ENCODE assay signal across 25 mouse cellular contexts in the genomic region with DNA sequence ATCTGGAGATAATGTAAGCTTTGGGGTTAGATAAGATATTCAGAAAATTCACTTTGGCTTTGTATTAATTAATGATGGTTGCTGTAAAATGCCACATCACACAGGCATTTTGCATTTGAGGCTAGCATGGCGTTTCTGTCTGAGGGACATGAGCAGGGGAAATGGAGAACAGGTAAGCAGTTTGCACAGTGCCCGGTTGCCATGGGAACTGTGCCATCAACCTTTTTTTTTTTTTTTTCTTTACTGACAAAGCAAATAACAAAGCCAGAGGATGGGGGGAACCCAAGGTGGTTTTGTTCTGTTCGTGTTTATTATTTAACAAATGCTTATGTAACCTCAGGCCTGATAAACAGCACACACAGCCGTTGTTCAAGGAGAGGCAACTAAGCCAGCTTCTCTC. TPM values are rescaled to one million over a fixed set of nuclear protein-coding genes. Genes with fewer than 3 reads are reported as not detected.
DNase-seq lines count a peak whose midpoint lies in the region; ATAC-seq and TF ChIP-seq lines count a peak whose summit lies in the region.
"Had no signal": no experiment of that assay in that cellular context is flagged by ENCODE, and none has a peak within 500 bp of the region (broad histone marks: within the 10 kb centered on the region; RNA-seq: fewer than 3 reads in every experiment).

No protein-coding gene starts in this region.

- peak overlapping the region; percentile 89 for H3K27ac ChIP-seq in hindbrain, embryonic 12.5 days
- H3K27ac ChIP-seq in hindbrain, embryonic 11.5 days (ENCODE audit: low read depth, low read length): no peak overlapping the region
- H3K27ac ChIP-seq in MEL (ENCODE audit: control insufficient read depth, low read depth, low read length): no peak overlapping the region
- peak overlapping the region; percentile 42 for H3K27ac ChIP-seq in forebrain, postnatal 0 days (ENCODE audit: low read depth, low read length)
- peak overlapping the region; percentile 98 for H3K27ac ChIP-seq in midbrain, embryonic 16.5 days (ENCODE audit: low read length)
- H3K27ac ChIP-seq: embryonic facial prominence, embryonic 12.5 days; heart, embryonic 13.5 days; left cerebral cortex, adult 2 months; macrophage; stomach, embryonic 15.5 days had no signal

- H3K9me3 ChIP-seq in hindbrain, embryonic 12.5 days (replicated peaks): no peaks in the 10 kb centered on the region
- H3K9me3 ChIP-seq in hindbrain, embryonic 11.5 days (ENCODE audit: control insufficient read depth, low read length): no peaks in the 10 kb centered on the region
- no peaks in the 10 kb centered on the region for H3K9me3 ChIP-seq in MEL (replicated peaks; ENCODE audit: insufficient read depth, low read length)
- H3K9me3 ChIP-seq in forebrain, postnatal 0 days (ENCODE audit: low read length): no peaks in the 10 kb centered on the region
- H3K9me3 ChIP-seq in midbrain, embryonic 16.5 days (replicated peaks; ENCODE audit: control insufficient read depth, low read length, poor library complexity, severe bottlenecking): no peaks in the 10 kb centered on the region
- H3K9me3 ChIP-seq: embryonic facial prominence, embryonic 12.5 days; heart, embryonic 13.5 days; limb, embryonic 10.5 days; stomach, embryonic 15.5 days had no signal

- H3K4me1 ChIP-seq in hindbrain, embryonic 12.5 days: peaks cover 59% of the 10 kb centered on the region
- H3K4me1 ChIP-seq in hindbrain, embryonic 11.5 days (replicated peaks; ENCODE audit: control insufficient read depth, insufficient read depth, low read length): peaks cover 19% of the 10 kb centered on the region; the same call in 1 of the 2 replicates
- H3K4me1 ChIP-seq in MEL (ENCODE audit: control insufficient read depth in 1 of 2, insufficient read depth in 2 of 2, low read length in 2 of 2): no peaks in the 10 kb centered on the region
- H3K4me1 ChIP-seq in forebrain, postnatal 0 days (ENCODE audit: insufficient read depth): peaks cover 45% of the 10 kb centered on the region
- H3K4me1 ChIP-seq in midbrain, embryonic 16.5 days (ENCODE audit: control insufficient read depth, insufficient read depth, low read length): peaks cover 54% of the 10 kb centered on the region

- no peak for ATAC-seq in hindbrain, embryonic 12.5 days (ENCODE audit: low FRiP score)
- no peak for ATAC-seq in hindbrain, embryonic 11.5 days (ENCODE audit: low FRiP score)
- ATAC-seq in forebrain, postnatal 0 days: no peak
- no peak for ATAC-seq in midbrain, embryonic 16.5 days

- no peak overlapping the region for H3K4me3 ChIP-seq in hindbrain, embryonic 12.5 days
- no peak overlapping the region for H3K4me3 ChIP-seq in hindbrain, embryonic 11.5 days (ENCODE audit: low read depth, low read length)
- no peak overlapping the region for H3K4me3 ChIP-seq in MEL (ENCODE audit: control insufficient read depth in 1 of 2, insufficient read depth in 1 of 2, low read depth in 2 of 2, low read length in 2 of 2)
- H3K4me3 ChIP-seq in forebrain, postnatal 0 days (ENCODE audit: low read depth, low read length): no peak overlapping the region
- no peak overlapping the region for H3K4me3 ChIP-seq in midbrain, embryonic 16.5 days (ENCODE audit: low read depth, low read length)
- H3K4me3 ChIP-seq: embryonic facial prominence, embryonic 12.5 days; heart, embryonic 13.5 days; left cerebral cortex, adult 2 months; limb, embryonic 10.5 days; stomach, embryonic 15.5 days had no signal

- TF ChIP-seq POLR2A in MEL (IDR thresholded peaks at IDR 0.05; ENCODE audit: control insufficient read depth in 1 of 2, insufficient read depth in 1 of 2, low read depth in 1 of 2, low read length in 2 of 2, poor library complexity in 1 of 2): no peak

- no peaks in the 10 kb centered on the region for H3K79me2 ChIP-seq in MEL (ENCODE audit: control insufficient read depth, insufficient read depth, low read length, poor library complexity)

- H3K9ac ChIP-seq in hindbrain, embryonic 12.5 days: no peak overlapping the region
- H3K9ac ChIP-seq in hindbrain, embryonic 11.5 days (ENCODE audit: low read depth, low read length): no peak overlapping the region
- H3K9ac ChIP-seq in MEL (ENCODE audit: control insufficient read depth, low read depth, low read length, poor library complexity, severe bottlenecking): no peak overlapping the region
- no peak overlapping the region for H3K9ac ChIP-seq in forebrain, postnatal 0 days
- no peak overlapping the region for H3K9ac ChIP-seq in midbrain, embryonic 16.5 days (ENCODE audit: low read depth, low read length)
- H3K9ac ChIP-seq: embryonic facial prominence, embryonic 12.5 days; heart, embryonic 13.5 days; lung, embryonic 14.5 days; stomach, embryonic 15.5 days had no signal

- no peak overlapping the region for H3K4me2 ChIP-seq in hindbrain, embryonic 12.5 days (replicated peaks)
- no peak overlapping the region for H3K4me2 ChIP-seq in hindbrain, embryonic 11.5 days (replicated peaks; ENCODE audit: low read depth, low read length)
- H3K4me2 ChIP-seq in forebrain, postnatal 0 days (ENCODE audit: low read depth): no peak overlapping the region
- H3K4me2 ChIP-seq in midbrain, embryonic 16.5 days (ENCODE audit: low read length): peak overlapping the region; percentile 14; the same call in 1 of the 2 replicates
- H3K4me2 ChIP-seq: embryonic facial prominence, embryonic 12.5 days; heart, embryonic 13.5 days; liver, embryonic 11.5 days; lung, embryonic 14.5 days; stomach, embryonic 15.5 days had no signal

- no peak for TF ChIP-seq RAD21 in MEL (IDR thresholded peaks at IDR 0.05; ENCODE audit: low read depth, low read length)

- WGBS in hindbrain, embryonic 12.5 days: 50% methylated on average over 4 of the region's 4 CpGs
- WGBS in hindbrain, embryonic 11.5 days: 64% methylated on average over 4 of the region's 4 CpGs
- WGBS in forebrain, postnatal 0 days: 33% methylated on average over 4 of the region's 4 CpGs
- WGBS in midbrain, embryonic 16.5 days: 20% methylated on average over 4 of the region's 4 CpGs

- TF ChIP-seq CTCF in MEL (IDR thresholded peaks at IDR 0.05 in 2 of 3, conservative IDR thresholded peaks at IDR 0.05 in 1 of 3; ENCODE audit: control insufficient read depth in 1 of 3, insufficient read depth in 1 of 3, low read depth in 2 of 3, low read length in 3 of 3, poor library complexity in 1 of 3, severe bottlenecking in 1 of 3): no peak
- no peak for TF ChIP-seq CTCF in forebrain, postnatal 0 days (IDR thresholded peaks at IDR 0.05; ENCODE audit: low read depth)

- peaks cover 29% of the 10 kb centered on the region for H3K27me3 ChIP-seq in hindbrain, embryonic 12.5 days
- H3K27me3 ChIP-seq in hindbrain, embryonic 11.5 days (ENCODE audit: control insufficient read depth, insufficient read depth, low read length): peaks cover 30% of the 10 kb centered on the region
- H3K27me3 ChIP-seq in MEL (ENCODE audit: control insufficient read depth in 1 of 2, insufficient read depth in 2 of 2, low read length in 2 of 2): no peaks in the 10 kb centered on the region
- H3K27me3 ChIP-seq in forebrain, postnatal 0 days (ENCODE audit: insufficient read depth, low read length): no peaks in the 10 kb centered on the region
- no peaks in the 10 kb centered on the region for H3K27me3 ChIP-seq in midbrain, embryonic 16.5 days (ENCODE audit: control insufficient read depth, insufficient read depth, low read depth, low read length)

- no peaks in the 10 kb centered on the region for H3K36me3 ChIP-seq in hindbrain, embryonic 12.5 days
- no peaks in the 10 kb centered on the region for H3K36me3 ChIP-seq in hindbrain, embryonic 11.5 days (ENCODE audit: control insufficient read depth, insufficient read depth, low read length)
- no peaks in the 10 kb centered on the region for H3K36me3 ChIP-seq in MEL (ENCODE audit: control insufficient read depth in 1 of 2, insufficient read depth in 2 of 2, low read length in 2 of 2)
- H3K36me3 ChIP-seq in forebrain, postnatal 0 days (ENCODE audit: insufficient read depth): no peaks in the 10 kb centered on the region
- no peaks in the 10 kb centered on the region for H3K36me3 ChIP-seq in midbrain, embryonic 16.5 days (ENCODE audit: control insufficient read depth, insufficient read depth, low read length)
- H3K36me3 ChIP-seq: embryonic facial prominence, embryonic 12.5 days; heart, embryonic 13.5 days; limb, embryonic 10.5 days; stomach, embryonic 15.5 days had no signal

- TF ChIP-seq EP300 in MEL (IDR thresholded peaks at IDR 0.05; ENCODE audit: low read depth in 1 of 2, low read length in 2 of 2): no peak

- no peak for DNase-seq in hindbrain, embryonic 11.5 days (ENCODE audit: low spot score)
- no peak for DNase-seq in MEL (ENCODE audit: low read depth, low spot score)
- DNase-seq in forebrain, postnatal 0 days: no peak
- DNase-seq in testis, postnatal 10 days (ENCODE audit: low spot score): no peak
- DNase-seq in adrenal gland, adult (ENCODE audit: inconsistent age in 2 of 2, low spot score in 1 of 2): no peak
- DNase-seq in heart, postnatal 4 days: no peak
- DNase-seq: adrenal gland, postnatal 10 days; cerebellum, adult 8-10 months; heart, postnatal 36 days; kidney, adult 18-20 months; kidney, postnatal 10 days; lung, embryonic 14.5 days; spleen, adult 18-20 months had no signal

RNA-seq across cellular contexts. Expression of a gene that starts 1.6 kb away (rescaled TPM):
- 55.6 and 60.3 TPM in 2 replicates for polyA plus RNA-seq in hindbrain, embryonic 12.5 days (2016; fragmentation: Nextera tagmentation; extraction: Ambion mirVana)
- 7.8 and 11.0 TPM in 2 replicates for polyA plus RNA-seq in hindbrain, embryonic 11.5 days (2014; fragmentation: Nextera tagmentation; extraction: Ambion mirVana)
- total RNA-seq in MEL (2012; rRNA removed): not detected in 2 replicates
- polyA plus RNA-seq in MEL (2012; ENCODE audit: insufficient read depth in 1 of 2, insufficient read length in 2 of 2, low read depth in 1 of 2, low replicate concordance in 2 of 2, missing spikeins in 1 of 2): under 1 TPM in 1 of 2 experiments, not detected in 1; 0.07 TPM
- total RNA-seq in forebrain, postnatal 0 days (2014; rRNA removed): 98.9 and 133 TPM in 2 replicates
- 87.5 and 134 TPM in 2 replicates for polyA plus RNA-seq in forebrain, postnatal 0 days (2015; fragmentation: Nextera tagmentation; extraction: Ambion mirVana)
- 186 and 206 TPM in 2 replicates for polyA plus RNA-seq in midbrain, embryonic 16.5 days (2015; fragmentation: Nextera tagmentation; extraction: Ambion mirVana)
- 1 to 10 TPM; 6.3 to 7.3 TPM for total RNA-seq in heart, postnatal 4 days (2021)
- total RNA-seq: granulocyte monocyte progenitor cell, adult 5-6 weeks had no signal
- polyA plus RNA-seq: macrophage had no signal

RNA-seq across cellular contexts. Expression of a gene that starts 16.6 kb away (rescaled TPM):
- 24.0 and 27.3 TPM in 2 replicates for polyA plus RNA-seq in hindbrain, embryonic 12.5 days (2016; fragmentation: Nextera tagmentation; extraction: Ambion mirVana)
- polyA plus RNA-seq in hindbrain, embryonic 11.5 days (2014; fragmentation: Nextera tagmentation; extraction: Ambion mirVana): 17.6 and 19.5 TPM in 2 replicates
- total RNA-seq in MEL (2012; rRNA removed): 0.19 and 0.23 TPM in 2 replicates
- polyA plus RNA-seq in MEL (2012; ENCODE audit: insufficient read depth in 1 of 2, insufficient read length in 2 of 2, low read depth in 1 of 2, low replicate concordance in 2 of 2, missing spikeins in 1 of 2): under 1 TPM in 1 of 2 experiments, not detected in 1; 0.53 TPM
- 53.4 and 64.8 TPM in 2 replicates for total RNA-seq in forebrain, postnatal 0 days (2014; rRNA removed)
- polyA plus RNA-seq in forebrain, postnatal 0 days (2015; fragmentation: Nextera tagmentation; extraction: Ambion mirVana): 51.1 and 61.5 TPM in 2 replicates
- 83.1 and 89.5 TPM in 2 replicates for polyA plus RNA-seq in midbrain, embryonic 16.5 days (2015; fragmentation: Nextera tagmentation; extraction: Ambion mirVana)
- not detected for total RNA-seq in heart, postnatal 4 days (2021)
- total RNA-seq: gastrocnemius, adult 18-20 months; granulocyte monocyte progenitor cell, adult 5-6 weeks; heart, postnatal 36 days had no signal
- polyA plus RNA-seq: macrophage had no signal

RNA-seq across cellular contexts. Expression of a gene that starts 18.9 kb away (rescaled TPM):
- polyA plus RNA-seq in hindbrain, embryonic 12.5 days (2016; fragmentation: Nextera tagmentation; extraction: Ambion mirVana): 185 and 210 TPM in 2 replicates
- polyA plus RNA-seq in hindbrain, embryonic 11.5 days (2014; fragmentation: Nextera tagmentation; extraction: Ambion mirVana): 322 and 337 TPM in 2 replicates
- total RNA-seq in MEL (2012; rRNA removed): 450 and 482 TPM in 2 replicates
- 1,000 to 10,000 TPM in 1 of 2 experiments, 100 to 1,000 TPM in 1; 515 to 1,030 TPM for polyA plus RNA-seq in MEL (2012; ENCODE audit: insufficient read depth in 1 of 2, insufficient read length in 2 of 2, low read depth in 1 of 2, low replicate concordance in 2 of 2, missing spikeins in 1 of 2)
- 1,323 and 1,444 TPM in 2 replicates for total RNA-seq in forebrain, postnatal 0 days (2014; rRNA removed)
- polyA plus RNA-seq in forebrain, postnatal 0 days (2015; fragmentation: Nextera tagmentation; extraction: Ambion mirVana): 403 and 424 TPM in 2 replicates
- polyA plus RNA-seq in midbrain, embryonic 16.5 days (2015; fragmentation: Nextera tagmentation; extraction: Ambion mirVana): 405 and 443 TPM in 2 replicates
- 100 to 1,000 TPM; 309 to 310 TPM for total RNA-seq in heart, postnatal 4 days (2021)

RNA-seq across cellular contexts. Expression of a gene that starts 36.6 kb away (rescaled TPM):
- 1.6 and 2.1 TPM in 2 replicates for polyA plus RNA-seq in hindbrain, embryonic 12.5 days (2016; fragmentation: Nextera tagmentation; extraction: Ambion mirVana)
- polyA plus RNA-seq in hindbrain, embryonic 11.5 days (2014; fragmentation: Nextera tagmentation; extraction: Ambion mirVana): 0.56 and 0.81 TPM in 2 replicates
- total RNA-seq in MEL (2012; rRNA removed): 19.6 and 22.8 TPM in 2 replicates
- 10 to 100 TPM in 1 of 2 experiments, not detected in 1; 23.7 TPM for polyA plus RNA-seq in MEL (2012; ENCODE audit: insufficient read depth in 1 of 2, insufficient read length in 2 of 2, low read depth in 1 of 2, low replicate concordance in 2 of 2, missing spikeins in 1 of 2)
- total RNA-seq in forebrain, postnatal 0 days (2014; rRNA removed): 0.15 TPM in 1 of 2 replicates, not detected in the other
- polyA plus RNA-seq in forebrain, postnatal 0 days (2015; fragmentation: Nextera tagmentation; extraction: Ambion mirVana): 0.08 and 0.09 TPM in 2 replicates
- polyA plus RNA-seq in midbrain, embryonic 16.5 days (2015; fragmentation: Nextera tagmentation; extraction: Ambion mirVana): 0.22 and 0.23 TPM in 2 replicates
- total RNA-seq in heart, postnatal 4 days (2021): 1 to 10 TPM; 1.9 to 2.7 TPM
- total RNA-seq: layer of hippocampus, adult 8-10 months had no signal

RNA-seq across cellular contexts. Expression of a gene that starts 40.0 kb away (rescaled TPM):
- 1.0 and 1.7 TPM in 2 replicates for polyA plus RNA-seq in hindbrain, embryonic 12.5 days (2016; fragmentation: Nextera tagmentation; extraction: Ambion mirVana)
- 1.5 and 1.7 TPM in 2 replicates for polyA plus RNA-seq in hindbrain, embryonic 11.5 days (2014; fragmentation: Nextera tagmentation; extraction: Ambion mirVana)
- not detected in 2 replicates for total RNA-seq in MEL (2012; rRNA removed)
- polyA plus RNA-seq in MEL (2012; ENCODE audit: insufficient read depth in 1 of 2, insufficient read length in 2 of 2, low read depth in 1 of 2, low replicate concordance in 2 of 2, missing spikeins in 1 of 2): under 1 TPM in 1 of 2 experiments, not detected in 1; 0.42 TPM
- 34.9 and 40.0 TPM in 2 replicates for total RNA-seq in forebrain, postnatal 0 days (2014; rRNA removed)
- polyA plus RNA-seq in forebrain, postnatal 0 days (2015; fragmentation: Nextera tagmentation; extraction: Ambion mirVana): 4.0 and 5.9 TPM in 2 replicates
- 7.2 and 7.3 TPM in 2 replicates for polyA plus RNA-seq in midbrain, embryonic 16.5 days (2015; fragmentation: Nextera tagmentation; extraction: Ambion mirVana)
- under 1 TPM in 1 of 2 experiments, not detected in 1; 0.05 TPM for total RNA-seq in heart, postnatal 4 days (2021)
- total RNA-seq: gastrocnemius, adult 18-20 months; heart, postnatal 36 days had no signal
- polyA plus RNA-seq: macrophage had no signal

Comparison
In these comparisons a context has a peak if more than half of its experiments do, and no peak if none do; other contexts are left out.
1. H3K27ac ChIP-seq: peak in hindbrain, embryonic 12.5 days (single experiment), forebrain, postnatal 0 days (single experiment) and midbrain, embryonic 16.5 days (single experiment); none in hindbrain, embryonic 11.5 days (single experiment) and MEL (single experiment).
2. RNA of a gene that starts 16.6 kb away (polyA plus RNA-seq): 83.1 to 89.5 TPM in midbrain, embryonic 16.5 days, 51.1 to 61.5 TPM in forebrain, postnatal 0 days, 24.0 to 27.3 TPM in hindbrain, embryonic 12.5 days and 17.6 to 19.5 TPM in hindbrain, embryonic 11.5 days; 0.53 TPM in MEL; every median in the first group is over 10 times any median in the second.